Comparison of ENCODE assay signal across 17 mouse cellular contexts in the genomic region with DNA sequence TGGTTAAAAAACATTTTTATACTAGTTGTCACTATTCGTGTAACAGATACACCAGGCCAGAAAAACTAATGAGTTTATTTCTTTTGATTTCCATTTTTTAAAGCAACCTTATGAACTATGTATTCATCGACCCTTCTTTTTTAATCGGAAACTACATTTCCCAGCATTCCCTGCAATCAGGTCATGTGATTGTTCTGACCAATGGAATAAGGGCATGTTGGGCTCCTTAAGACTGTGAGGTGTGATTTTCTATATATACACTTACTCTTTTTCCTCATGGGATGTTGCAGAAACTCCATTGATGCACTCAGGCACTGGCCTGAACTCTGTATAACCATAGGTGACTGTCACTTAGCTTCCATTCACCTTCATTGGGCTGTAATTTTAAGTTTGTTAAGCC. TPM values are rescaled to one million over a fixed set of nuclear protein-coding genes. Genes with fewer than 3 reads are reported as not detected.
DNase-seq lines count a peak whose midpoint lies in the region; ATAC-seq and TF ChIP-seq lines count a peak whose summit lies in the region.
"Had no signal": no experiment of that assay in that cellular context is flagged by ENCODE, and none has a peak within 500 bp of the region (broad histone marks: within the 10 kb centered on the region; RNA-seq: fewer than 3 reads in every experiment).

No protein-coding gene starts in this region.

- H3K27me3 ChIP-seq in midbrain, embryonic 11.5 days (ENCODE audit: control insufficient read depth, insufficient read depth, low read length): no peaks in the 10 kb centered on the region
- no peaks in the 10 kb centered on the region for H3K27me3 ChIP-seq in midbrain, embryonic 16.5 days (ENCODE audit: control insufficient read depth, insufficient read depth, low read depth, low read length)
- H3K27me3 ChIP-seq in MEL (ENCODE audit: control insufficient read depth in 1 of 2, insufficient read depth in 2 of 2, low read length in 2 of 2): no peaks in the 10 kb centered on the region
- H3K27me3 ChIP-seq in intestine, embryonic 15.5 days (replicated peaks): no peaks in the 10 kb centered on the region
- H3K27me3 ChIP-seq: midbrain, embryonic 12.5 days had no signal

- H3K4me3 ChIP-seq in midbrain, embryonic 11.5 days (ENCODE audit: low read depth, low read length): no peak overlapping the region
- no peak overlapping the region for H3K4me3 ChIP-seq in midbrain, embryonic 16.5 days (ENCODE audit: low read depth, low read length)
- H3K4me3 ChIP-seq in MEL (ENCODE audit: control insufficient read depth in 1 of 2, insufficient read depth in 1 of 2, low read depth in 2 of 2, low read length in 2 of 2): no peak overlapping the region
- H3K4me3 ChIP-seq in intestine, embryonic 15.5 days (replicated peaks): no peak overlapping the region
- H3K4me3 ChIP-seq: midbrain, embryonic 12.5 days had no signal

- no peak for TF ChIP-seq POLR2A in MEL (IDR thresholded peaks at IDR 0.05; ENCODE audit: control insufficient read depth in 1 of 2, insufficient read depth in 1 of 2, low read depth in 1 of 2, low read length in 2 of 2, poor library complexity in 1 of 2)

- no peak overlapping the region for H3K27ac ChIP-seq in midbrain, embryonic 11.5 days (ENCODE audit: low read depth, low read length)
- no peak overlapping the region for H3K27ac ChIP-seq in midbrain, embryonic 16.5 days (ENCODE audit: low read length)
- H3K27ac ChIP-seq in MEL (ENCODE audit: control insufficient read depth, low read depth, low read length): no peak overlapping the region
- no peak overlapping the region for H3K27ac ChIP-seq in intestine, embryonic 15.5 days
- H3K27ac ChIP-seq: midbrain, embryonic 12.5 days; stomach, postnatal 0 days had no signal

- no peaks in the 10 kb centered on the region for H3K79me2 ChIP-seq in MEL (ENCODE audit: control insufficient read depth, insufficient read depth, low read length, poor library complexity)

- TF ChIP-seq RAD21 in MEL (IDR thresholded peaks at IDR 0.05; ENCODE audit: low read depth, low read length): no peak

- no peak for TF ChIP-seq CTCF in MEL (IDR thresholded peaks at IDR 0.05 in 2 of 3, conservative IDR thresholded peaks at IDR 0.05 in 1 of 3; ENCODE audit: control insufficient read depth in 1 of 3, insufficient read depth in 1 of 3, low read depth in 2 of 3, low read length in 3 of 3, poor library complexity in 1 of 3, severe bottlenecking in 1 of 3)

- H3K9me3 ChIP-seq in midbrain, embryonic 11.5 days (ENCODE audit: control insufficient read depth, low read length): no peaks in the 10 kb centered on the region
- no peaks in the 10 kb centered on the region for H3K9me3 ChIP-seq in midbrain, embryonic 16.5 days (replicated peaks; ENCODE audit: control insufficient read depth, low read length, poor library complexity, severe bottlenecking)
- H3K9me3 ChIP-seq in MEL (replicated peaks; ENCODE audit: insufficient read depth, low read length): no peaks in the 10 kb centered on the region
- no peaks in the 10 kb centered on the region for H3K9me3 ChIP-seq in intestine, embryonic 15.5 days
- H3K9me3 ChIP-seq: midbrain, embryonic 12.5 days had no signal

- DNase-seq in midbrain, embryonic 11.5 days (ENCODE audit: low spot score, missing footprints): no peak
- DNase-seq in MEL (ENCODE audit: low read depth, low spot score) (no peak), ZHBTc4 (ENCODE audit: low read depth, low spot score) (peak; percentile 46)
- DNase-seq in mesoderm, embryonic 11.5 days (ENCODE audit: low read depth, low spot score): peak; percentile 32
- DNase-seq in ovary, adult 18-20 months (ENCODE audit: low spot score): no peak
- no peak for DNase-seq in lung, postnatal 10 days
- DNase-seq: gastrocnemius, postnatal 14 days; heart, postnatal 4 days; kidney, adult 8-10 months; liver had no signal

- no peak overlapping the region for H3K9ac ChIP-seq in midbrain, embryonic 11.5 days (ENCODE audit: low read length)
- no peak overlapping the region for H3K9ac ChIP-seq in midbrain, embryonic 16.5 days (ENCODE audit: low read depth, low read length)
- no peak overlapping the region for H3K9ac ChIP-seq in MEL (ENCODE audit: control insufficient read depth, low read depth, low read length, poor library complexity, severe bottlenecking)
- H3K9ac ChIP-seq in intestine, embryonic 15.5 days: no peak overlapping the region
- H3K9ac ChIP-seq: midbrain, embryonic 12.5 days had no signal

- no peak for TF ChIP-seq EP300 in MEL (IDR thresholded peaks at IDR 0.05; ENCODE audit: low read depth in 1 of 2, low read length in 2 of 2)

- 62% methylated on average over 3 of the region's 3 CpGs for WGBS in midbrain, embryonic 11.5 days
- WGBS in midbrain, embryonic 16.5 days: 51% methylated on average over 3 of the region's 3 CpGs
- 63% methylated on average over 3 of the region's 3 CpGs for WGBS in intestine, embryonic 15.5 days

- ATAC-seq in midbrain, embryonic 11.5 days (ENCODE audit: low FRiP score): 0 out of 2 replicates have a peak, but pooled peaks have one; percentile 22
- ATAC-seq in midbrain, embryonic 16.5 days: no peak; the same call in 1 of the 2 replicates
- no peak for ATAC-seq in intestine, embryonic 15.5 days

- H3K4me2 ChIP-seq in midbrain, embryonic 11.5 days: no peak overlapping the region
- no peak overlapping the region for H3K4me2 ChIP-seq in midbrain, embryonic 16.5 days (ENCODE audit: low read length)
- no peak overlapping the region for H3K4me2 ChIP-seq in intestine, embryonic 15.5 days (replicated peaks)
- H3K4me2 ChIP-seq: heart, embryonic 11.5 days; midbrain, embryonic 12.5 days had no signal

- H3K4me1 ChIP-seq in midbrain, embryonic 11.5 days (ENCODE audit: control insufficient read depth, insufficient read depth, low read length): no peaks in the 10 kb centered on the region
- H3K4me1 ChIP-seq in midbrain, embryonic 16.5 days (ENCODE audit: control insufficient read depth, insufficient read depth, low read length): peaks cover 2% of the 10 kb centered on the region; the same call in 1 of the 2 replicates
- no peaks in the 10 kb centered on the region for H3K4me1 ChIP-seq in MEL (ENCODE audit: control insufficient read depth in 1 of 2, insufficient read depth in 2 of 2, low read length in 2 of 2)
- H3K4me1 ChIP-seq in intestine, embryonic 15.5 days (replicated peaks): no peaks in the 10 kb centered on the region
- H3K4me1 ChIP-seq: midbrain, embryonic 12.5 days had no signal

- H3K36me3 ChIP-seq in midbrain, embryonic 11.5 days (ENCODE audit: control insufficient read depth, insufficient read depth, low read length): no peaks in the 10 kb centered on the region
- no peaks in the 10 kb centered on the region for H3K36me3 ChIP-seq in midbrain, embryonic 16.5 days (ENCODE audit: control insufficient read depth, insufficient read depth, low read length)
- H3K36me3 ChIP-seq in MEL (ENCODE audit: control insufficient read depth in 1 of 2, insufficient read depth in 2 of 2, low read length in 2 of 2): no peaks in the 10 kb centered on the region
- H3K36me3 ChIP-seq in intestine, embryonic 15.5 days: no peaks in the 10 kb centered on the region
- H3K36me3 ChIP-seq: midbrain, embryonic 12.5 days had no signal

TF ChIP-seq in MEL, 35 proteins besides CTCF, POLR2A, EP300 and RAD21:
- TF ChIP-seq POLR2AphosphoS5 (IDR thresholded peaks at IDR 0.05; ENCODE audit: borderline replicate concordance, low read depth, low read length) (no peak), USF1 (IDR thresholded peaks at IDR 0.05; ENCODE audit: low read depth, low read length) (peak; percentile 64; the same call in 1 of the 2 replicates), HCFC1 (IDR thresholded peaks at IDR 0.05; ENCODE audit: low read depth, low read length) (peak; percentile 59; the same call in 1 of the 2 replicates)

RNA-seq across cellular contexts. Expression of gene Gjb5, which starts 44.6 kb away (rescaled TPM):
- 0.42 and 0.46 TPM in 2 replicates for polyA plus RNA-seq in midbrain, embryonic 11.5 days (2014; fragmentation: Nextera tagmentation; extraction: Ambion mirVana)
- polyA plus RNA-seq in midbrain, embryonic 16.5 days (2015; fragmentation: Nextera tagmentation; extraction: Ambion mirVana): 0.18 TPM in 1 of 2 replicates, not detected in the other
- total RNA-seq in MEL (2012; rRNA removed): not detected in 2 replicates
- not detected for polyA plus RNA-seq in MEL (2012; ENCODE audit: insufficient read depth in 1 of 2, insufficient read length in 2 of 2, low read depth in 1 of 2, low replicate concordance in 2 of 2, missing spikeins in 1 of 2)
- 0.68 and 0.89 TPM in 2 replicates for polyA plus RNA-seq in intestine, embryonic 15.5 days (2015; fragmentation: Nextera tagmentation; extraction: Ambion mirVana)
- total RNA-seq: common myeloid progenitor, adult 5-6 weeks; layer of hippocampus, adult 18-20 months had no signal

RNA-seq across cellular contexts. Expression of gene Gjb4, which starts 48.7 kb away (rescaled TPM):
- 0.10 TPM in 1 of 2 replicates, not detected in the other for polyA plus RNA-seq in midbrain, embryonic 11.5 days (2014; fragmentation: Nextera tagmentation; extraction: Ambion mirVana)
- polyA plus RNA-seq in midbrain, embryonic 16.5 days (2015; fragmentation: Nextera tagmentation; extraction: Ambion mirVana): 0.13 and 0.14 TPM in 2 replicates
- not detected in 2 replicates for total RNA-seq in MEL (2012; rRNA removed)
- not detected for polyA plus RNA-seq in MEL (2012; ENCODE audit: insufficient read depth in 1 of 2, insufficient read length in 2 of 2, low read depth in 1 of 2, low replicate concordance in 2 of 2, missing spikeins in 1 of 2)
- polyA plus RNA-seq in intestine, embryonic 15.5 days (2015; fragmentation: Nextera tagmentation; extraction: Ambion mirVana): 0.16 TPM in 1 of 2 replicates, not detected in the other
- total RNA-seq: common myeloid progenitor, adult 5-6 weeks; gastrocnemius, postnatal 14 days; heart, postnatal 4 days; layer of hippocampus, adult 18-20 months had no signal
- polyA plus RNA-seq: heart, embryonic 11.5 days; midbrain, embryonic 12.5 days had no signal

Comparison
In these comparisons a context has a peak if more than half of its experiments do, and no peak if none do; other contexts are left out.
1. DNase-seq: peak in ZHBTc4 (single experiment) and mesoderm, embryonic 11.5 days (single experiment); none in midbrain, embryonic 11.5 days (single experiment), MEL (single experiment), ovary, adult 18-20 months (single experiment) and lung, postnatal 10 days (single experiment).